Mouse (Mus musculus): Measurements from ENCODE around the gene P2ry14.

DNA sequence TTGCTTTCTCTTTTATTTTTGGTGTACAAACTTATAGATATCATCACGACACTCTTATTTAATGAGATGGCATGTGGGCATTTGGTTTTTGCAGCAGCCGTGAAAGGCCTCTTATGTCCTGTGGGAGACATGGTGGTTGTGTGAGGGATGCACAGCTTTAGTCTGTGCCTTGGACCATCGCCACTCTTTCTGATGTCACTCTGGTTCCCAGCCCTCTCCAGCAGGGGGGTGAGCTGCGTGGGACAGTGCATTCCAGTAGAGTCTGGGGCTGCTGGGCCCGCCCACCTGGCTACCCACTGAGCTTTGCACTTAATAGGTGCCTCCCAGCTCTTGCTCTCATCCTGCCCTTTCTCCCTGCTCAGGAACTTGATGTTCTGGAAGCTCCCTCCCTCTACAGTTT is 27.7 kb upstream of the P2ry14 start:
- TF ChIP-seq CTCF (IDR thresholded peaks at IDR 0.05; ENCODE audit: low read depth, low read length): no peak
- TF ChIP-seq POLR2A (IDR thresholded peaks at IDR 0.05; ENCODE audit: extremely low read depth, insufficient read depth, low read length): no peak

Data from liver, adult 2 months (tissue).